Mouse (Mus musculus): ENCODE results near the gene Pcyt1a. TPM values are rescaled to one million over a fixed set of nuclear protein-coding genes. Genes with fewer than 3 reads are reported as not detected.

Pcyt1a gene
- 100 to 1,000 TPM in 1 of 4 experiments, 10 to 100 TPM in 3; 78.1 to 103 (median 87.3) TPM for total RNA-seq (2022)

- peak; percentile 88 for DNase-seq
Observed at GRCm38 (mm10) chr16:32430474-32431046, at the start of gene Pcyt1a. TSS of gene Pcyt1a (plus strand) at chr16:32430921.

GRCm38 (mm10) chr16:32382901-32383300, 47.8 kb upstream of the Pcyt1a start:
- DNase-seq: no peak

- DNase-seq: no peak
Observed at GRCm38 (mm10) chr16:32384885-32385284, 45.8 kb upstream of the Pcyt1a start.

- DNase-seq: no peak
Observed at GRCm38 (mm10) chr16:32386826-32387225, 43.9 kb upstream of the Pcyt1a start.

GRCm38 (mm10) chr16:32389049-32389448, 41.7 kb upstream of the Pcyt1a start:
- DNase-seq: no peak

GRCm38 (mm10) chr16:32389841-32390240, 40.9 kb upstream of the Pcyt1a start:
- no peak for DNase-seq

GRCm38 (mm10) chr16:32390882-32391281, 39.8 kb upstream of the Pcyt1a start:
- DNase-seq: no peak

GRCm38 (mm10) chr16:32395679-32396540, 34.8 kb upstream of the Pcyt1a start:
- no peak for DNase-seq

GRCm38 (mm10) chr16:32396541-32396835, 34.2 kb upstream of the Pcyt1a start:
- DNase-seq: no peak

- no peak for DNase-seq
Observed at GRCm38 (mm10) chr16:32398206-32398605, 32.5 kb upstream of the Pcyt1a start.

- DNase-seq: no peak
Observed at GRCm38 (mm10) chr16:32400267-32400666, 30.5 kb upstream of the Pcyt1a start, which contains the start of gene Tm4sf19. TSS of gene Tm4sf19 (plus strand) at chr16:32400506.

GRCm38 (mm10) chr16:32401335-32401965, 29.3 kb upstream of the Pcyt1a start:
- no peak for DNase-seq

GRCm38 (mm10) chr16:32402818-32403217, 27.9 kb upstream of the Pcyt1a start:
- DNase-seq: no peak

- no peak for DNase-seq
Observed at GRCm38 (mm10) chr16:32405716-32406115, 25.0 kb upstream of the Pcyt1a start.

- no peak for DNase-seq
Observed at GRCm38 (mm10) chr16:32406671-32407070, 24.1 kb upstream of the Pcyt1a start.

GRCm38 (mm10) chr16:32407730-32408129, 23.0 kb upstream of the Pcyt1a start:
- no peak for DNase-seq

GRCm38 (mm10) chr16:32417457-32417856, 13.3 kb upstream of the Pcyt1a start:
- no peak for DNase-seq

GRCm38 (mm10) chr16:32419517-32420483, 10.9 kb upstream of the Pcyt1a start, which contains the start of gene Tctex1d2:
TSS of gene Tctex1d2 (plus strand) at chr16:32419702.
- DNase-seq: peak; percentile 95

GRCm38 (mm10) chr16:32427506-32427905, 3.2 kb upstream of the Pcyt1a start:
- no peak for DNase-seq

- DNase-seq: no peak
Observed at GRCm38 (mm10) chr16:32431047-32431591, 398 bp downstream of the Pcyt1a start.

GRCm38 (mm10) chr16:32431926-32432325, 1.2 kb downstream of the Pcyt1a start:
- DNase-seq: no peak

- DNase-seq: no peak
Observed at GRCm38 (mm10) chr16:32433138-32433537, 2.4 kb downstream of the Pcyt1a start.

All from adrenal gland, adult 8-10 months (tissue).